Mouse (Mus musculus): ENCODE data around the gene 5031439G07Rik.
"Not testable (repeated sequence)": the region's sequence is repeated elsewhere in the genome, so short reads cannot be mapped to it uniquely, and the experiment has no call there.

Gene 5031439G07Rik

GRCm38 (mm10) chr15:84987874-84988825 lies at the start of gene 5031439G07Rik:
5031439G07Rik (minus strand) TSS chr15:84988551.
- peak; percentile 96 for DNase-seq (ENCODE audit: low read depth, low spot score)

GRCm38 (mm10) chr15:85037343-85037690 lies 49.0 kb upstream of the 5031439G07Rik start:
- no peak for DNase-seq (ENCODE audit: low read depth, low spot score)

GRCm38 (mm10) chr15:85036566-85037342 lies 48.4 kb upstream of the 5031439G07Rik start:
- DNase-seq (ENCODE audit: low read depth, low spot score), result peak; percentile 98

- not testable (repeated sequence) for DNase-seq (ENCODE audit: low read depth, low spot score)
These were observed 45.6 kb upstream of the 5031439G07Rik start for GRCm38 (mm10) chr15:85033916-85034315.

GRCm38 (mm10) chr15:85031866-85032265 lies 43.5 kb upstream of the 5031439G07Rik start:
- no peak for DNase-seq (ENCODE audit: low read depth, low spot score)

- not testable (repeated sequence) for DNase-seq (ENCODE audit: low read depth, low spot score)
These were observed 42.3 kb upstream of the 5031439G07Rik start for GRCm38 (mm10) chr15:85030643-85031042.

GRCm38 (mm10) chr15:85028648-85029047 lies 40.3 kb upstream of the 5031439G07Rik start, which contains the start of gene Fam118a:
Fam118a (plus strand) TSS chr15:85028948.
- not testable (repeated sequence) for DNase-seq (ENCODE audit: low read depth, low spot score)

- no peak for DNase-seq (ENCODE audit: low read depth, low spot score)
These were observed 39.4 kb upstream of the 5031439G07Rik start for GRCm38 (mm10) chr15:85027740-85028139.

GRCm38 (mm10) chr15:85026197-85026596 lies 37.8 kb upstream of the 5031439G07Rik start:
- DNase-seq (ENCODE audit: low read depth, low spot score), result no peak

GRCm38 (mm10) chr15:85022211-85022610 lies 33.9 kb upstream of the 5031439G07Rik start:
- no peak for DNase-seq (ENCODE audit: low read depth, low spot score)

GRCm38 (mm10) chr15:85016951-85017664 lies 28.8 kb upstream of the 5031439G07Rik start, which contains the start of gene Upk3a:
Upk3a (plus strand) TSS chr15:85017141.
- no peak for DNase-seq (ENCODE audit: low read depth, low spot score)

GRCm38 (mm10) chr15:85015771-85016170 lies 27.4 kb upstream of the 5031439G07Rik start:
- no peak for DNase-seq (ENCODE audit: low read depth, low spot score)

GRCm38 (mm10) chr15:85012662-85013054 lies 24.3 kb upstream of the 5031439G07Rik start:
- DNase-seq (ENCODE audit: low read depth, low spot score), result no peak

GRCm38 (mm10) chr15:85011895-85012661 lies 23.7 kb upstream of the 5031439G07Rik start:
- no peak for DNase-seq (ENCODE audit: low read depth, low spot score)

GRCm38 (mm10) chr15:85009666-85010065 lies 21.3 kb upstream of the 5031439G07Rik start:
- no peak for DNase-seq (ENCODE audit: low read depth, low spot score)

GRCm38 (mm10) chr15:85000984-85001982 lies 12.9 kb upstream of the 5031439G07Rik start:
- DNase-seq (ENCODE audit: low read depth, low spot score), result peak; percentile 65

GRCm38 (mm10) chr15:84999911-85000310 lies 11.6 kb upstream of the 5031439G07Rik start:
- DNase-seq (ENCODE audit: low read depth, low spot score), result no peak

- no peak for DNase-seq (ENCODE audit: low read depth, low spot score)
These were observed 9.6 kb upstream of the 5031439G07Rik start for GRCm38 (mm10) chr15:84997768-84998454.

- peak; percentile 53 for DNase-seq (ENCODE audit: low read depth, low spot score)
These were observed 7.6 kb upstream of the 5031439G07Rik start for GRCm38 (mm10) chr15:84995967-84996366.
